Mouse (Mus musculus) limb, embryonic 11.5 days (tissue): ENCODE data around the gene Fam160a1. TPM values are rescaled to one million over a fixed set of nuclear protein-coding genes. Genes with fewer than 3 reads are reported as not detected.

Source experiments
- ATAC-seq: fragments of 200-750 bp; cut with Nextera tagmentation; 2 replicates; pipeline ENCODE4 v1.8.0; 2017; ENCODE audit warnings: low read depth; ENCODE audit not compliant: insufficient number of reproducible peaks, low FRiP score, low TSS enrichment
- DNase-seq: peaks from one replicate; pipeline ENCODE4 v3.0.0-alpha.2; 2015; ENCODE audit warnings: low spot score
- H3K27ac ChIP-seq: fragments of 300-500 bp; sonication (generic); replicated peaks from 2 replicates; pipeline ENCODE4 v1.5.1; 2014; ENCODE audit warnings: low read depth, mild to moderate bottlenecking, low read length
- H3K27me3 ChIP-seq: fragments of 300-500 bp; sonication (generic); 2 replicates; pipeline ENCODE4 v1.6.1; 2014; ENCODE audit warnings: mild to moderate bottlenecking, low read length, mixed read lengths; ENCODE audit not compliant: control insufficient read depth, insufficient read depth
- H3K36me3 ChIP-seq: fragments of 300-500 bp; sonication (generic); 2 replicates; pipeline ENCODE4 v1.6.1; 2014; ENCODE audit warnings: mild to moderate bottlenecking, low read length, moderate library complexity, mixed read lengths; ENCODE audit not compliant: control insufficient read depth, insufficient read depth
- H3K4me1 ChIP-seq: fragments of 300-500 bp; sonication (generic); 2 replicates; pipeline ENCODE4 v1.6.1; 2014; ENCODE audit warnings: low read length, mixed read lengths; ENCODE audit not compliant: control insufficient read depth, insufficient read depth
- H3K4me2 ChIP-seq: fragments of 300-500 bp; sonication (generic); 2 replicates; pipeline ENCODE4 v1.6.1; 2014; ENCODE audit warnings: low read depth, mild to moderate bottlenecking, moderate library complexity; ENCODE audit not compliant: severe bottlenecking
- H3K4me3 ChIP-seq: fragments of 300-500 bp; sonication (generic); 2 replicates; pipeline ENCODE4 v1.5.1; 2014; ENCODE audit warnings: low read depth, low read length
- H3K9ac ChIP-seq: fragments of 300-500 bp; sonication (generic); 2 replicates; pipeline ENCODE4 v1.6.1; 2014; ENCODE audit warnings: mild to moderate bottlenecking, low read length
- H3K9me3 ChIP-seq: fragments of 300-500 bp; sonication (generic); 2 replicates; pipeline ENCODE4 v1.6.1; 2016; ENCODE audit warnings: low read length; ENCODE audit not compliant: control insufficient read depth
- WGBS: fragments of 180-500 bp; shearing (Covaris S2); extraction: QIAGEN DNeasy Blood & Tissue Kit; methylation state at CpG from one replicate; pipeline ENCODE4 v1.1.7; 2014; 5-methylcytosine and 5-hydroxymethylcytosine counted together
- polyA plus RNA-seq: library from polyadenylated mRNA; unstranded; fragments of >200 nt; fragmentation: Nextera tagmentation; extraction: Ambion mirVana; gene quantifications from 2 replicates; pipeline ENCODE4 v1.2.1, GENCODE M21; 2014

The Fam160a1 gene
- polyA plus RNA-seq, 1 experiment from 2014 or later = 2.1 TPM

GRCm38 (mm10) chr3:85780332-85780731 is 36.8 kb downstream of the Fam160a1 start:
- Histone ChIP-seq H3K4me2 (no peak overlapping the region), H3K4me3 (no peak overlapping the region), H3K36me3 (no peaks in the 10 kb centered on the region), H3K27me3 (no peaks in the 10 kb centered on the region), H3K9me3 (no peaks in the 10 kb centered on the region), H3K27ac (no peak overlapping the region), H3K9ac (no peak overlapping the region), H3K4me1 (no peaks in the 10 kb centered on the region)
- 73% methylated on average over 2 of the region's 2 CpGs for WGBS
- ATAC-seq = no peak
- no peak for DNase-seq

DNA sequence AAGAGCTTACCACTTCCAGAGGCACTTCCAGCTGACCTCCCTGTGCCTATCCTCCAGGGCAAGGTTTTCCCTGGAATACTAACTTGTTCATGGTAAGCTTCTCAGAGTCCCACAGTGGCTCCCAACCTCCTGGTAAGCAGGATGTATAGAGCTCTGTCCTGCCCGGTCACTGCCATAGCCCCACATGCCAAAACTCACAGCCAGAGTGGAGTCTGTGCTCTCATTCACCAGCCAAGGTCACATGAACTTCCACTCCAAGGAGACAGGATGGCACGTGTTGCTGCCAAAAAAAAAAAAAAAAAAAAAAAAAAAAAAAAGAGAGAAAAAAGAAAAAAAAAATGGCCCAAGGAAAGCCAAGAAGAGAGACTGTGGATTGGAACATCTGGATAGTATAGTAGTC is 39.2 kb downstream of the Fam160a1 start:
- H3K4me2 ChIP-seq = no peak overlapping the region
- no peak overlapping the region for H3K27ac ChIP-seq
- ATAC-seq (no peak), DNase-seq (no peak)
- no peak overlapping the region for H3K4me3 ChIP-seq
- H3K9me3 ChIP-seq = no peaks in the 10 kb centered on the region
- no peaks in the 10 kb centered on the region for H3K36me3 ChIP-seq
- no peak overlapping the region for H3K9ac ChIP-seq
- no peaks in the 10 kb centered on the region for H3K4me1 ChIP-seq
- H3K27me3 ChIP-seq = no peaks in the 10 kb centered on the region
- WGBS = 91% methylated on average over 2 of the region's 2 CpGs

- Histone ChIP-seq H3K27ac (no peak overlapping the region), H3K9me3 (no peaks in the 10 kb centered on the region), H3K36me3 (no peaks in the 10 kb centered on the region), H3K9ac (no peak overlapping the region), H3K4me1 (no peaks in the 10 kb centered on the region), H3K4me2 (no peak overlapping the region), H3K4me3 (no peak overlapping the region), H3K27me3 (no peaks in the 10 kb centered on the region)
- 73% methylated on average over 4 of the region's 4 CpGs for WGBS
- ATAC-seq (no peak), DNase-seq (no peak)
These were observed 39.7 kb downstream of the Fam160a1 start for GRCm38 (mm10) chr3:85777356-85777755.

DNA sequence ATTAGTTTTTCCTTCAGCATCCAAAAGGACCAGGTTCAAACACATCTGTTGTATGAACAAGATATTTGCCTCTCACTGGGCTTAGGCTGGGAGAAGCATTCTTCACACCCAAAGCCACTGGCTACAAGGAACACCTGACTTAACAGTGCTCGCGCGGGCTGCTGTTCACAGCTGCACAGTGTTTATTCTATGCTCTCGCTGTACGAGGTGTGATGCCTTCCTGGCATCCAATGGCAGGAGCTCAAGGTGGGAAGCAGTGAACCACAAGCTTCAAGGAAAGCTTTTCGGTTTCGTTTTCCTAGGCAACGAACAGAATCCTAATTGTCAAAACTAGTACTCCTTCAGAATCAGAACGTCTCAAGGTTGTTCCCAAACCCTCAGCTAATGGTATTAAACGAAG is 40.4 kb downstream of the Fam160a1 start:
- Histone ChIP-seq H3K27me3 (no peaks in the 10 kb centered on the region), H3K4me3 (no peak overlapping the region), H3K36me3 (no peaks in the 10 kb centered on the region), H3K27ac (no peak overlapping the region), H3K9me3 (no peaks in the 10 kb centered on the region), H3K9ac (no peak overlapping the region), H3K4me2 (no peak overlapping the region), H3K4me1 (no peaks in the 10 kb centered on the region)
- WGBS = 57% methylated on average over 10 of the region's 10 CpGs
- ATAC-seq (no peak), DNase-seq (peak; percentile 38)

- no peak for DNase-seq
- H3K27me3 ChIP-seq = no peaks in the 10 kb centered on the region
- no peak for ATAC-seq
- H3K9me3 ChIP-seq = no peaks in the 10 kb centered on the region
- no peak overlapping the region for H3K4me2 ChIP-seq
- no peak overlapping the region for H3K27ac ChIP-seq
- H3K36me3 ChIP-seq = no peaks in the 10 kb centered on the region
- no peaks in the 10 kb centered on the region for H3K4me1 ChIP-seq
- H3K9ac ChIP-seq = no peak overlapping the region
- no peak overlapping the region for H3K4me3 ChIP-seq
- 71% methylated on average over 6 of the region's 6 CpGs for WGBS
These were observed 41.0 kb downstream of the Fam160a1 start for GRCm38 (mm10) chr3:85776126-85776525.

- Histone ChIP-seq H3K36me3 (no peaks in the 10 kb centered on the region), H3K9me3 (no peaks in the 10 kb centered on the region), H3K27ac (no peak overlapping the region), H3K4me3 (no peak overlapping the region), H3K4me2 (no peak overlapping the region), H3K27me3 (no peaks in the 10 kb centered on the region), H3K9ac (no peak overlapping the region), H3K4me1 (no peaks in the 10 kb centered on the region)
- ATAC-seq = no peak
- 68% methylated on average over 4 of the region's 4 CpGs for WGBS
- DNase-seq = no peak
These were observed 43.2 kb downstream of the Fam160a1 start for GRCm38 (mm10) chr3:85773886-85774285.

- no peak overlapping the region for H3K27ac ChIP-seq
- no peak overlapping the region for H3K4me2 ChIP-seq
- ATAC-seq = no peak
- no peak for DNase-seq
- H3K27me3 ChIP-seq = no peaks in the 10 kb centered on the region
- H3K4me3 ChIP-seq = no peak overlapping the region
- H3K9me3 ChIP-seq = no peaks in the 10 kb centered on the region
- 46% methylated on average over 3 of the region's 3 CpGs for WGBS
- no peak overlapping the region for H3K9ac ChIP-seq
- H3K4me1 ChIP-seq = no peaks in the 10 kb centered on the region
- H3K36me3 ChIP-seq = no peaks in the 10 kb centered on the region
These were observed 43.7 kb downstream of the Fam160a1 start for GRCm38 (mm10) chr3:85773425-85773824.

DNA sequence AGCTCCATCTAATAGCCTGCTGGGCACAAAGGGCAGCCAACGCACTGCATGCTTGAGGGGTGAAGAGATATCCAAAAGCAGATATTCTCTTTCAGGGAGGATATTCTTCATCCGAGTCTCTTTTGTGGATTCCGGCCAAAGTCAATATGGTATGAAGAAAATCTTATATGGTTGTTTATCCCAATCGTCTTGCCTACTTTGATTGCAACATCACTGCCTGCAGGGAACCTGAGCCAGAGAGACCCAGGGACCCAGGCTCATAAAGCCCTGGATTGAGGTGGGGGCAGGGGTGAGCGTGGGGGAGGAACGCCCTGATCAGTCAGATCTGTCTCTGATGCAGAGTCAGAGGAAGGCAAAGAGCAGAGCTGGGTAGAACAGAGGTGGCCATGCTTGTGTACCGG is 52.2 kb downstream of the Fam160a1 start:
- Histone ChIP-seq H3K27me3 (no peaks in the 10 kb centered on the region), H3K4me1 (0 out of 2 replicates have a peak, but pooled peaks cover 4% of the 10 kb centered on the region), H3K9me3 (no peaks in the 10 kb centered on the region), H3K4me2 (no peak overlapping the region), H3K36me3 (no peaks in the 10 kb centered on the region), H3K4me3 (no peak overlapping the region), H3K27ac (no peak overlapping the region), H3K9ac (no peak overlapping the region)
- ATAC-seq (no peak), DNase-seq (no peak)
- WGBS = 67% methylated on average over 7 of the region's 7 CpGs

GRCm38 (mm10) chr3:85764008-85764834 is 52.9 kb downstream of the Fam160a1 start:
- Histone ChIP-seq H3K36me3 (no peaks in the 10 kb centered on the region), H3K4me3 (no peak overlapping the region), H3K27ac (no peak overlapping the region), H3K4me2 (no peak overlapping the region), H3K4me1 (0 out of 2 replicates have a peak, but pooled peaks cover 4% of the 10 kb centered on the region), H3K9me3 (no peaks in the 10 kb centered on the region), H3K27me3 (no peaks in the 10 kb centered on the region), H3K9ac (no peak overlapping the region)
- WGBS = 39% methylated on average over 18 of the region's 18 CpGs
- ATAC-seq (no peak), DNase-seq (no peak)
